Comparison of ENCODE assay signal across 24 mouse cellular contexts in the genomic region with DNA sequence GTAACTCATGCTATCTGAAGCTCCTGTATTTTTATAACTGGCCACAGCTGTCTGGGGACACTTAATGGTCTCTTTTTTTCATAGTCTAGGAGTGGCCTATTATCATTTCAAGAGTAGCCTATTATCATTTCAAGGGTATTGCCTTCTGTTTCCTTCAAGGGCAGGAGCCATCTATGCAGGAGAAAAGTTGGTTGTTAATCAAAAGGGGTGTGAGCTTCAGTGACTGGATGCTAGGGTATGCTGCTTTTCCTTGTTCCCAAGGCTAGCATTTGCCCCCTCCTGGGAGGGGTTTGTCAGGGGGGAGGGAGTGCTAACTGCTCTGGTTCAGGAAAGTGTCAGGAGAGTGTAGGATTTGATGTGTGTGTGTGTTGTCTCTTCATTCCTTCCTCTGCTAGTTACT.
"Had no signal": no experiment of that assay in that cellular context is flagged by ENCODE, and none has a peak within 500 bp of the region (broad histone marks: within the 10 kb centered on the region; RNA-seq: fewer than 3 reads in every experiment).

No protein-coding gene starts in this region.

- H3K4me2 ChIP-seq: heart, embryonic 11.5 days; heart, embryonic 13.5 days; heart, embryonic 15.5 days; hindbrain, embryonic 13.5 days; hindbrain, embryonic 15.5 days; kidney, embryonic 15.5 days; limb, embryonic 13.5 days; limb, embryonic 15.5 days; liver, embryonic 12.5 days had no signal

- H3K9me3 ChIP-seq: heart, embryonic 13.5 days; heart, embryonic 15.5 days; hindbrain, embryonic 13.5 days; hindbrain, embryonic 15.5 days; kidney, embryonic 15.5 days; limb, embryonic 13.5 days; limb, embryonic 15.5 days; liver, embryonic 12.5 days had no signal

- DNase-seq: gastrocnemius, postnatal 14 days; gastrocnemius, postnatal 36 days; heart, adult 11 months; heart, adult 2 months; heart, postnatal 14 days; heart, postnatal 36 days; kidney, adult 11 months; kidney, adult 2 months; kidney, adult 9 months; kidney, postnatal 14 days; kidney, postnatal 36 days; left cerebral cortex, postnatal 4 days had no signal

- H3K4me1 ChIP-seq: heart, embryonic 13.5 days; heart, embryonic 15.5 days; hindbrain, embryonic 13.5 days; hindbrain, embryonic 15.5 days; kidney, embryonic 15.5 days; limb, embryonic 13.5 days; limb, embryonic 15.5 days; liver, embryonic 12.5 days had no signal

- H3K4me3 ChIP-seq: heart, adult 2 months; heart, embryonic 13.5 days; heart, embryonic 15.5 days; hindbrain, embryonic 13.5 days; hindbrain, embryonic 15.5 days; kidney, embryonic 15.5 days; limb, embryonic 13.5 days; limb, embryonic 15.5 days; liver, embryonic 12.5 days had no signal

- H3K27ac ChIP-seq: heart, adult 2 months; heart, embryonic 13.5 days; heart, embryonic 15.5 days; hindbrain, embryonic 13.5 days; hindbrain, embryonic 15.5 days; hindbrain, postnatal 0 days; kidney, embryonic 15.5 days; kidney, postnatal 0 days; limb, embryonic 13.5 days; limb, embryonic 15.5 days; liver, embryonic 12.5 days had no signal

- H3K36me3 ChIP-seq: heart, embryonic 13.5 days; heart, embryonic 15.5 days; hindbrain, embryonic 13.5 days; hindbrain, embryonic 15.5 days; kidney, embryonic 15.5 days; limb, embryonic 13.5 days; limb, embryonic 15.5 days; liver, embryonic 12.5 days had no signal

- ATAC-seq: hindbrain, postnatal 0 days; intestine, embryonic 16.5 days; liver, embryonic 12.5 days had no signal

- H3K27me3 ChIP-seq: heart, embryonic 13.5 days; heart, embryonic 15.5 days; hindbrain, embryonic 13.5 days; hindbrain, embryonic 15.5 days; kidney, embryonic 15.5 days; limb, embryonic 13.5 days; limb, embryonic 15.5 days; liver, embryonic 12.5 days had no signal

- H3K9ac ChIP-seq: heart, embryonic 13.5 days; heart, embryonic 15.5 days; hindbrain, embryonic 13.5 days; hindbrain, embryonic 15.5 days; kidney, embryonic 15.5 days; limb, embryonic 13.5 days; limb, embryonic 15.5 days; liver, embryonic 12.5 days had no signal
